Mouse (Mus musculus): ENCODE results near the gene Dhx16. TPM values are rescaled to one million over a fixed set of nuclear protein-coding genes. Genes with fewer than 3 reads are reported as not detected.

Gene Dhx16
- polyA plus RNA-seq, 1 experiment from 2014 or later, result 45.1 TPM

- Histone ChIP-seq H3K36me3 (ENCODE audit: insufficient read depth, low read length) (peaks cover 29% of the 10 kb centered on the region), H3K9ac (replicated peaks; ENCODE audit: low read length) (no peak overlapping the region), H3K4me1 (ENCODE audit: insufficient read depth, low read length) (peaks cover 11% of the 10 kb centered on the region), H3K9me3 (ENCODE audit: low read length) (no peaks in the 10 kb centered on the region), H3K27me3 (ENCODE audit: insufficient read depth, low read length) (no peaks in the 10 kb centered on the region), H3K4me3 (ENCODE audit: low read length) (no peak overlapping the region), H3K4me2 (replicated peaks; ENCODE audit: low read depth, low read length) (no peak overlapping the region), H3K27ac (ENCODE audit: low read length) (no peak overlapping the region)
- ATAC-seq (ENCODE audit: low FRiP score, low TSS enrichment), result no peak
- WGBS, result 96% methylated on average over 1 of the region's 1 CpGs
Observed at GRCm38 (mm10) chr17:35859371-35859770, 20.2 kb upstream of the Dhx16 start.

- Histone ChIP-seq H3K4me3 (ENCODE audit: low read length) (no peak overlapping the region), H3K9me3 (ENCODE audit: low read length) (no peaks in the 10 kb centered on the region), H3K27me3 (ENCODE audit: insufficient read depth, low read length) (no peaks in the 10 kb centered on the region), H3K36me3 (ENCODE audit: insufficient read depth, low read length) (peaks cover 24% of the 10 kb centered on the region; the same call in 1 of the 2 replicates), H3K27ac (ENCODE audit: low read length) (no peak overlapping the region), H3K4me1 (ENCODE audit: insufficient read depth, low read length) (peaks cover 16% of the 10 kb centered on the region), H3K4me2 (replicated peaks; ENCODE audit: low read depth, low read length) (no peak overlapping the region), H3K9ac (replicated peaks; ENCODE audit: low read length) (no peak overlapping the region)
- WGBS, result 43% methylated on average over 2 of the region's 2 CpGs
- no peak for ATAC-seq (ENCODE audit: low FRiP score, low TSS enrichment)
Observed at GRCm38 (mm10) chr17:35859835-35860234, 19.8 kb upstream of the Dhx16 start.

GRCm38 (mm10) chr17:35860831-35861197 lies 18.8 kb upstream of the Dhx16 start:
- H3K27ac ChIP-seq (ENCODE audit: low read length), result peak overlapping the region; percentile 88
- no peaks in the 10 kb centered on the region for H3K9me3 ChIP-seq (ENCODE audit: low read length)
- peaks cover 22% of the 10 kb centered on the region for H3K4me1 ChIP-seq (ENCODE audit: insufficient read depth, low read length)
- 2% methylated on average over 12 of the region's 12 CpGs for WGBS
- H3K4me3 ChIP-seq (ENCODE audit: low read length), result peak overlapping the region; percentile 74
- peak overlapping the region; percentile 81 for H3K9ac ChIP-seq (replicated peaks; ENCODE audit: low read length)
- H3K4me2 ChIP-seq (replicated peaks; ENCODE audit: low read depth, low read length), result peak overlapping the region; percentile 83
- H3K36me3 ChIP-seq (ENCODE audit: insufficient read depth, low read length), result peaks cover 19% of the 10 kb centered on the region; the same call in 1 of the 2 replicates
- ATAC-seq (ENCODE audit: low FRiP score, low TSS enrichment), result peak; percentile 3; the same call in 1 of the 2 replicates
- H3K27me3 ChIP-seq (ENCODE audit: insufficient read depth, low read length), result no peaks in the 10 kb centered on the region

GRCm38 (mm10) chr17:35861198-35861857 lies 18.3 kb upstream of the Dhx16 start, which contains the start of gene Nrm:
Nrm (plus strand) TSS chr17:35861318.
- WGBS, result under 1% methylated on average over 47 of the region's 47 CpGs
- Histone ChIP-seq H3K36me3 (ENCODE audit: insufficient read depth, low read length) (peaks cover 19% of the 10 kb centered on the region; the same call in 1 of the 2 replicates), H3K4me1 (ENCODE audit: insufficient read depth, low read length) (peaks cover 22% of the 10 kb centered on the region), H3K4me2 (replicated peaks; ENCODE audit: low read depth, low read length) (peak within 1 kb of the TSS; percentile 83), H3K27me3 (ENCODE audit: insufficient read depth, low read length) (no peaks in the 10 kb centered on the region), H3K9ac (replicated peaks; ENCODE audit: low read length) (peak within 1 kb of the TSS; percentile 81), H3K9me3 (ENCODE audit: low read length) (no peaks in the 10 kb centered on the region), H3K4me3 (ENCODE audit: low read length) (peak within 1 kb of the TSS; percentile 74), H3K27ac (ENCODE audit: low read length) (peak within 1 kb of the TSS; percentile 88)
- ATAC-seq (ENCODE audit: low FRiP score, low TSS enrichment), result peak; percentile 94

GRCm38 (mm10) chr17:35864832-35865353 lies 14.7 kb upstream of the Dhx16 start:
- Histone ChIP-seq H3K36me3 (ENCODE audit: insufficient read depth, low read length) (no peaks in the 10 kb centered on the region), H3K9me3 (ENCODE audit: low read length) (no peaks in the 10 kb centered on the region), H3K4me2 (replicated peaks; ENCODE audit: low read depth, low read length) (peak overlapping the region; percentile 83), H3K4me1 (ENCODE audit: insufficient read depth, low read length) (peaks cover 48% of the 10 kb centered on the region), H3K9ac (replicated peaks; ENCODE audit: low read length) (peak overlapping the region; percentile 85), H3K27ac (ENCODE audit: low read length) (peak overlapping the region; percentile 98), H3K27me3 (ENCODE audit: insufficient read depth, low read length) (no peaks in the 10 kb centered on the region), H3K4me3 (ENCODE audit: low read length) (peak overlapping the region; percentile 68)
- ATAC-seq (ENCODE audit: low FRiP score, low TSS enrichment), result no peak
- WGBS, result 26% methylated on average over 10 of the region's 10 CpGs

GRCm38 (mm10) chr17:35865481-35866280 lies 13.9 kb upstream of the Dhx16 start, which contains the start of gene Ppp1r18:
Ppp1r18 (plus strand) TSS chr17:35865593.
- no peaks in the 10 kb centered on the region for H3K9me3 ChIP-seq (ENCODE audit: low read length)
- H3K36me3 ChIP-seq (ENCODE audit: insufficient read depth, low read length), result no peaks in the 10 kb centered on the region
- H3K27ac ChIP-seq (ENCODE audit: low read length), result peak within 1 kb of the TSS; percentile 98
- 0% methylated on average over 32 of the region's 48 CpGs for WGBS
- peak; percentile 66 for ATAC-seq (ENCODE audit: low FRiP score, low TSS enrichment)
- peak within 1 kb of the TSS; percentile 85 for H3K9ac ChIP-seq (replicated peaks; ENCODE audit: low read length)
- H3K27me3 ChIP-seq (ENCODE audit: insufficient read depth, low read length), result no peaks in the 10 kb centered on the region
- peaks cover 51% of the 10 kb centered on the region for H3K4me1 ChIP-seq (ENCODE audit: insufficient read depth, low read length)
- peak within 1 kb of the TSS; percentile 83 for H3K4me2 ChIP-seq (replicated peaks; ENCODE audit: low read depth, low read length)
- peak within 1 kb of the TSS; percentile 68 for H3K4me3 ChIP-seq (ENCODE audit: low read length)

- H3K4me3 ChIP-seq (ENCODE audit: low read length), result peak overlapping the region; percentile 68
- H3K36me3 ChIP-seq (ENCODE audit: insufficient read depth, low read length), result 0 out of 2 replicates have a peak, but pooled peaks cover 5% of the 10 kb centered on the region
- H3K9me3 ChIP-seq (ENCODE audit: low read length), result peaks cover 3% of the 10 kb centered on the region; the same call in 1 of the 2 replicates
- H3K27ac ChIP-seq (ENCODE audit: low read length), result peak overlapping the region; percentile 98
- under 1% methylated on average over 35 of the region's 38 CpGs for WGBS
- peaks cover 52% of the 10 kb centered on the region for H3K4me1 ChIP-seq (ENCODE audit: insufficient read depth, low read length)
- H3K4me2 ChIP-seq (replicated peaks; ENCODE audit: low read depth, low read length), result peak overlapping the region; percentile 83
- peak; percentile 40 for ATAC-seq (ENCODE audit: low FRiP score, low TSS enrichment)
- no peaks in the 10 kb centered on the region for H3K27me3 ChIP-seq (ENCODE audit: insufficient read depth, low read length)
- H3K9ac ChIP-seq (replicated peaks; ENCODE audit: low read length), result peak overlapping the region; percentile 85
Observed at GRCm38 (mm10) chr17:35866281-35866831, 13.3 kb upstream of the Dhx16 start.

GRCm38 (mm10) chr17:35866911-35867890 lies 12.4 kb upstream of the Dhx16 start:
- Histone ChIP-seq H3K9ac (replicated peaks; ENCODE audit: low read length) (peak overlapping the region; percentile 85), H3K27me3 (ENCODE audit: insufficient read depth, low read length) (no peaks in the 10 kb centered on the region), H3K4me1 (ENCODE audit: insufficient read depth, low read length) (peaks cover 51% of the 10 kb centered on the region), H3K4me2 (replicated peaks; ENCODE audit: low read depth, low read length) (peak overlapping the region; percentile 83), H3K4me3 (ENCODE audit: low read length) (peak overlapping the region; percentile 68), H3K9me3 (ENCODE audit: low read length) (peaks cover 4% of the 10 kb centered on the region; the same call in 1 of the 2 replicates), H3K36me3 (ENCODE audit: insufficient read depth, low read length) (0 out of 2 replicates have a peak, but pooled peaks cover 5% of the 10 kb centered on the region), H3K27ac (ENCODE audit: low read length) (peak overlapping the region; percentile 98)
- WGBS, result 8% methylated on average over 26 of the region's 26 CpGs
- no peak for ATAC-seq (ENCODE audit: low FRiP score, low TSS enrichment)
